Mouse (Mus musculus) embryonic fibroblast, embryonic 13.5 days (primary cell): ENCODE data around the gene Acsf2. TPM values are rescaled to one million over a fixed set of nuclear protein-coding genes. Genes with fewer than 3 reads are reported as not detected.
A peak's percentile ranks its signal among the peaks of the same experiment; 100 is the strongest.

Experiments
- H3K27ac ChIP-seq: 2 replicates; pipeline ENCODE4 v1.5.1; 2012; ENCODE audit warnings: low read length, control low read depth, inconsistent platforms; ENCODE audit not compliant: insufficient read depth
- H3K4me1 ChIP-seq: 2 replicates; pipeline ENCODE4 v1.6.1; 2011; ENCODE audit warnings: low read length; ENCODE audit not compliant: control insufficient read depth, insufficient read depth
- H3K4me3 ChIP-seq: 2 replicates; pipeline ENCODE4 v1.5.1; 2011; ENCODE audit warnings: mild to moderate bottlenecking, control low read depth, low read length; ENCODE audit not compliant: insufficient read depth
- CTCF ChIP-seq: IDR thresholded peaks from 2 replicates; pipeline ENCODE4 v1.5.1; 2011; ENCODE audit warnings: mild to moderate bottlenecking, control low read depth, low read length, moderate library complexity, borderline replicate concordance; ENCODE audit not compliant: insufficient read depth
- POLR2A ChIP-seq: IDR thresholded peaks from 2 replicates; pipeline ENCODE4 v1.6.1; 2011; ENCODE audit warnings: low read depth, mild to moderate bottlenecking, control low read depth, low read length, moderate library complexity
- polyA plus RNA-seq: library from polyadenylated mRNA; stranded (reverse); fragments of >200 nt; gene quantifications from 2 replicates; pipeline ENCODE4 v1.2.4, GENCODE M21; 2011; ENCODE audit warnings: low read depth; ENCODE audit not compliant: missing spikeins, insufficient read length

The Acsf2 gene
- polyA plus RNA-seq, 1 experiment: 19.4 TPM

DNA sequence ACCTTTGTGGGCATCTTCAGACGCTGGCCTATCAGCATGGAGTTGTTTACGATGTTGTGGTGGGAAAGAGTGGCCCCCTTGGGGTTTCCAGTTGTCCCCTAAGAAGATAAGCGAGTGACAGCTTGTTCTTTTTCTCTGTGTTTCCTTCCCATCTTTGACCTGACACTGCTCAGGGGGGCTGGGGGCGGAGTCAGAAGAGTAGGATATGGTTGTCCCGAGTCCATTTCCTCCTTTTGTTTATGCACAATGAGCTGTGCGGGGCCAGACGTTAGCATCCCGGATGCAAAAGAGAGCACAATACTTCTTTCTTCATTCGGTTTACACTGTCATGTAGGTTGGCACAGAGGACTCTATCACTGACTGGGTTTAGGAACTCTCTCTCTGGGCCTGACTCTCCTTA is 31.1 kb downstream of the Acsf2 start:
- Histone ChIP-seq H3K4me1 (no peaks in the 10 kb centered on the region), H3K27ac (no peak overlapping the region), H3K4me3 (no peak overlapping the region)
- TF ChIP-seq POLR2A (no peak), CTCF (no peak)

DNA sequence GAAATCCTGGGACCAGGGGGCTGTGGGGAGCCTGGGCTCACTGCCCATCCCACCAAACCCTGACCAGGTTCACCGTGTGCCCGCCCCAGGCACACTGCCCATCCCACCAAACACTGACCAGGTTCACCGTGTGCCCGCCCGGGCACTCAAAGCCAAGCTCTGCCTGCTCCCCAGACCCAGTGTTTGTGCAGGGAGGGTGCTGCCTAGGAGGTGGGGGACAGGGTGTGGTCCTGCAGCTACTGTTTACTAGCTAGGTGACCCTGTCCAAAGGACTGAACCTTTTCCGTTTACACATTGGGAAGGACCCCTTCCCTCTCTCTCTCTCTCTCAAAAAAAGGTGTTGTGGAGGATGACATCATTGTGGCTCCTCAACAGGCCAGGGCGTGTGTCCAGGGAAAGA is 34.3 kb downstream of the Acsf2 start:
- TF ChIP-seq CTCF (no peak), POLR2A (no peak)
- H3K4me3 ChIP-seq: no peak overlapping the region
- H3K4me1 ChIP-seq: no peaks in the 10 kb centered on the region
- H3K27ac ChIP-seq: no peak overlapping the region

DNA sequence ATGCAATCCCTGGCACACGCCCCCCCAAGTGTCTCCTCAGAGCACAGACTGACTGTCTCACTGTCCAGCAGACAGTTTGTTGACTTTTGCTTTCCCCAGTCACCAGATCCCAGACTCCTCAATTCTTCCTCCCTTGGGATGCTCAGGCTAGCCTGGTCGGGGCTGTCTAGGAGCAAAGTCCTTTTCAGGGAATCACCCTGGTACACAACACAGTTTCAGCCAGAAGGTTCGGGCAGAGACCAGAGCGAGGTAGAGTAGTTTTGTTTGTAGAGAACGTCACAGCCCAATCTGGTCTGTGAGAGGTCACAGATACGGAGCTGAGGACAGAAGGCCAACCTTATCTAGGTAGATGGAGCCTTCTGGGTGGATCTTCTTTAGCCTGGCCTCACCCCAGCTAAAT is 35.1 kb downstream of the Acsf2 start:
- no peak for TF ChIP-seq CTCF
- TF ChIP-seq POLR2A: no peak
- no peak overlapping the region for H3K4me3 ChIP-seq
- no peak overlapping the region for H3K27ac ChIP-seq
- H3K4me1 ChIP-seq: no peaks in the 10 kb centered on the region

DNA sequence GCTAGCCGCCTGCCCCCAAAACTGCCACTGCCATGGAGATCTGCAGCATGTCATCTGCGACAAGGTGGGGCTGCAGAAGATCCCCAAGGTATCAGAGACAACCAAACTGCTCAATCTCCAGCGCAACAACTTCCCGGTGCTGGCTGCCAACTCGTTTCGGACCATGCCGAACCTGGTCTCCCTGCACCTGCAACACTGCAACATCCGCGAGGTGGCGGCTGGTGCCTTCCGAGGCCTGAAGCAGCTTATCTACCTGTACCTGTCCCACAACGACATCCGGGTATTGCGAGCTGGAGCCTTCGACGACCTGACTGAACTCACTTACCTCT is 36.6 kb downstream of the Acsf2 start:
- TF ChIP-seq POLR2A (no peak), CTCF (no peak)
- Histone ChIP-seq H3K4me1 (no peaks in the 10 kb centered on the region), H3K27ac (no peak overlapping the region), H3K4me3 (no peak overlapping the region)

DNA sequence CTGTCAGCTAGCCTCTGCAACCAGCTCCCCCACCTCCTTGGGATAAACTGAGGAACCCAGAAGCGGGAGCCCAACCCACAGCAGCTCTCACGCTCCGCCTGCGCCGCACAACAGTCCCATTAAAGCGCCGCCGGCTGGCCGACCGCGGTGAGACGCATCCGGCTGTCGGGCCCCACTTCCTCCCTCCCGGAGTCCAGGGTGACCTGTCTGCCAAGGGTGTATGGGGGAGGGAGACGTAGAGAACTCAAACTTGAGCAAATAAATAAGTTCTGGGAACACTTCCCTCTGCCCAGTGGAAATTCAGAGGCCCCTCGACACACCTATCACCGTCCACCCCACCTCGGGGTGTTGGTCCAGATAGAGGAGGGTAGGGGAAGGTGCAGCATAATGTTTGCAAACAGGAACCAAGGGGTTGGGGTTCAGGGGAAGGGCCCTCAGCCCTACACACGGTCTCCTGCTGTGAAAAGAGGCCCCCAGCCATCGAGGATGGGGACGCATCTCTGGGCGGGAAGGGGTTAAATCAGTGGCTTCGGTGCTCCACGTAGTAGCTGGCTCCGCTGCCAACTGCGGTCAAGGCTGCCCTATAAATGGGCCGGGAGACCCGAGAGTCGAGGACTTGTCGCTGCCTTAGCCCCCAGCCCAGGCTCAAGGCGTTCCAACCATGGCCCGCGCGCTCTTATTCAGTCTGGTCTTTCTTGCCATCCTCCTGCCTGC is 37.1 kb downstream of the Acsf2 start, which contains the start of gene Chad:
Gene Chad (plus strand): TSS at position 611 of the 714 bp plus-strand sequence.
- TF ChIP-seq POLR2A (no peak), CTCF (no peak)
- Histone ChIP-seq H3K27ac (no peak within 1 kb of the TSS), H3K4me1 (no peaks in the 10 kb centered on the region), H3K4me3 (no peak within 1 kb of the TSS)

DNA sequence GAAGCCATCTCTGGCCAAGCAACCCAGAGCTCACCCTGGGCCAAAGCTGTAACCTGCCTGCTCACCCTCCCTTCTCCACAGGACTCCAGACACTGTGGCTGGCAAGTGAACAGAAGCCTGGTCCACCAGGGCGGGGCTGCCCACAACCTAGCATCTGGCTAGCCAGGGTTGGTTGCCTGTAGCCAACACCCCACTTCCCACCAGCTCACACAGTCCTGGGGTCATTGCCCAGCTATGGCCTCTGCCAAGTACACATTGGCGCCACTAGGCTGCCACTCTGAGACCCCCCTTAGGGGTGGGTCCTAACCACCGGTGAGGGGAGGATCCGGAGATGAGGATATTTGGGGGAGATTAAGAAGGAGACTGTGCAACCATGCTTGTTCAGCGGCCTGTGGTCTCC is 37.9 kb downstream of the Acsf2 start:
- TF ChIP-seq POLR2A (no peak), CTCF (no peak)
- no peak overlapping the region for H3K27ac ChIP-seq
- H3K4me3 ChIP-seq: no peak overlapping the region
- H3K4me1 ChIP-seq: no peaks in the 10 kb centered on the region

DNA sequence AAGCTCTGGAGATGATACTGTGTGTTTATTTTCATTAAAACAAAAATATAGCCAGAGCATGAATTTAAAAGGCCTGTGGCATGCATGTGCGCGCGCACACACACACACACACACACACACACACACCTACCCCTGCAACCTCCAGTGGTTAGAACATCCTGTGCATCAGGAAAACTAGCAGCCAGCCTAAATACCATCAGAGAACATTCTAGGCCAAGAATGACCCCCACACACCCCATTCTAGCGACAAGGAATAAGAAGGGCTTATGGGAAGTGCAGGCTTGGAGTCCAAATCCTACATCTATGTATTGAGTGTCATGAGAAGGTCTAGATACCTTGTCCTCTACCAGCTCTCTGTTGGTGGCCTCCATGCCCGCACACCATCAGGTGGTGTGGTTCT is 38.3 kb downstream of the Acsf2 start:
- TF ChIP-seq POLR2A (no peak), CTCF (no peak)

DNA sequence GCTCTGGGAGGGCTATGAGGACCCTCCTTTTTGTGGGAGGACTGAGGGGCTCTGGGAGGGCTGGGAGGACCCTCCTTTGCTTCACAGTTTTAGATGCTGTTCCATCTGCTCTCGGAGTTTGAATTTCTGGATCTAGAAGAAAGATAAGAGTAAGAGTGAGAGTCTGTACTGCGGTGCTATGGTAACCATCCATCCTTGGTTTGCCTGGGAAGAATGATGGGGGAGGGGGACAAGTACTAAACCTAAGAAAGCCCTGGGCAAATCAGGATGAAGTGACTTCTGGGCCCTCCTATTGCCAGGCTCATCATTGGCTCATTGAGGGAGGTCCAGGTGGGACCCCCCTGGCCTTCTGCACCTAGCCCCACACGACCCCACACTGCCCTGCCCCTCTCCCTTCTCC is 43.4 kb downstream of the Acsf2 start:
- H3K4me1 ChIP-seq: no peaks in the 10 kb centered on the region

More for the DNA sequence above, 38.3 kb downstream of the Acsf2 start:
- H3K4me3 ChIP-seq: no peak overlapping the region
- H3K4me1 ChIP-seq: no peaks in the 10 kb centered on the region
- H3K27ac ChIP-seq: no peak overlapping the region

DNA sequence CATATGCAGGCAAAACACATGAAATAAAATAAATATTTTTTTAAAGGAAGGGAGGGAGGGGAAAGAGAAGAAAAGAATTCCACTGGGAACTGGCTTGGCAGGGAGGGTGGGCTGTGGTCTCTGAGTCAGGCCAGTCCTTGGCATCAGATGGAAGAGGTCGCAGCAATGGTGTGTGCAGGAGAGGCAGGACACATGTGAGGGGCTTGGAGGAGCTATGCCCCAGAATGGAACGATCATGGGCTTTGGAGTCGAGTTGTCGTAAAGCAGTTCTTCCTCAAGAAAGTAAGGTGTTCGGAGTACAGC is 51.3 kb downstream of the Acsf2 start:
- H3K27ac ChIP-seq: 0 out of 2 replicates have a peak overlapping the region, but pooled peaks have one; percentile 31
- H3K4me3 ChIP-seq: no peak overlapping the region
- TF ChIP-seq POLR2A (no peak), CTCF (no peak)
- peaks cover 4% of the 10 kb centered on the region; the same call in 1 of the 2 replicates for H3K4me1 ChIP-seq

More for the DNA sequence above, 43.4 kb downstream of the Acsf2 start:
- TF ChIP-seq POLR2A (no peak), CTCF (no peak)
- no peak overlapping the region for H3K4me3 ChIP-seq
- H3K27ac ChIP-seq: no peak overlapping the region

DNA sequence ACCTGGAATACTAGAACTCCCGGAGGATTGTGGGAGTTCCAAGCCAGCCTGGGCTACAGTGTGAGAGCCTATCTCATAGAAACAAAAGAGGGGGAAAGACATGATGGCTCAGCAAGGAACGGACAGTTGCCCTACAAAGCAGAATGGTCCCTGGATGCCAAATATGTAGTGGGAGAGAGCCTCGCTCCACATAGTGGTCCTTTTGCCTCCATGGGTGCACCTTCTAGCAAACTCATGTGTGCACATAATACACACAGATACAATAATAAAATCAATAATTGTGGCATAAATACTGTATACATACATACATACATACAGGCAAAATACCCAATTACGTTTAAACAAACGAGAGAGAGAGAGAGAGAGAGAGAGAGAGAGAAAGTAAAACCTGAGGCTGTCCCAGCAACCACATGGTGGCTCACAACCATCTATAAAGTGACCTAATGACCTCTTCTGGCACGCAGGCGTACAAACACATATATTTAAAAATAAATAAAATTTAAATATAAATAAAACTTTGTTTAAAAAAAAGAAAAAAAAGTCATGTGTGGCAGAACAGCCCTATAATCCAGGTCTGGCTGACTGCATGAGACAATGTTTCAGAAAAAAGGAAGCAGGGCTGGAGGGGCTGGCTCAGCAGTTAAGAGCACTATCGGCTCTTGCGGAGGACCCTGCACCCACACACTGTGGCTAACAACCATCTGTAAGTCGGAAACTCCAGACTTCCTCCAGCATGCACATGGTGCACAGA is 51.8 kb downstream of the Acsf2 start:
- Histone ChIP-seq H3K4me3 (no peak overlapping the region), H3K27ac (peak overlapping the region; percentile 15; the same call in 1 of the 2 replicates), H3K4me1 (peaks cover 4% of the 10 kb centered on the region; the same call in 1 of the 2 replicates)
- TF ChIP-seq POLR2A (no peak), CTCF (no peak)
